Mouse (Mus musculus) embryonic fibroblast, embryonic 13.5 days (primary cell): ENCODE measurements around the gene Grid2.

ENCODE experiments used
- CTCF ChIP-seq: IDR thresholded peaks from 2 replicates; pipeline ENCODE4 v1.5.1; 2011; ENCODE audit warnings: mild to moderate bottlenecking, control low read depth, low read length, moderate library complexity, borderline replicate concordance; ENCODE audit not compliant: insufficient read depth
- POLR2A ChIP-seq: IDR thresholded peaks from 2 replicates; pipeline ENCODE4 v1.6.1; 2011; ENCODE audit warnings: low read depth, mild to moderate bottlenecking, control low read depth, low read length, moderate library complexity

DNA sequence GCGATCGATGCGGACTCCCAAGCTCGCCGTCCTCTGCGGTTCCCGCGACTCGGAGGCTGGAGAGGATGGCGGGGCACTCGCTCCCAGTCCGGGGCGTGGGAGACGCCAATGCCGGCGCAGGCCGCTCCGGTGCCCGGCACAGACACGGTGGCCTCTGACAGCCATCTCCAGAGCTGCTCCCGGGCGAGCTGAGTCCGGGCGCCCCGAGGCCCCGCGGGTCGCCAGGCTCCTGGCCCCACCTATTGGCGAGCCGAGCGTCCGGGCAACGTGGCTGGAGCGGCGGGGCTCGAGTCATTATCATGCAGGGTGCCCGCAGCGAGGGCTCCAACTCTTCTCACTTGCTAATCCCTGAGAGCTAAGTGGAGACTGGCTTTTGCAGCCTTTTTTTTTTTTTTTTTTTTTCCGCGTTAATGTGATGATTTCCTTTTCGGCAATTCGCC, 1.8 kb downstream of the Grid2 start:
- TF ChIP-seq CTCF: no peak
- TF ChIP-seq POLR2A: no peak
